Mouse (Mus musculus): ENCODE measurements around the gene A1bg.

A1bg gene

DNA sequence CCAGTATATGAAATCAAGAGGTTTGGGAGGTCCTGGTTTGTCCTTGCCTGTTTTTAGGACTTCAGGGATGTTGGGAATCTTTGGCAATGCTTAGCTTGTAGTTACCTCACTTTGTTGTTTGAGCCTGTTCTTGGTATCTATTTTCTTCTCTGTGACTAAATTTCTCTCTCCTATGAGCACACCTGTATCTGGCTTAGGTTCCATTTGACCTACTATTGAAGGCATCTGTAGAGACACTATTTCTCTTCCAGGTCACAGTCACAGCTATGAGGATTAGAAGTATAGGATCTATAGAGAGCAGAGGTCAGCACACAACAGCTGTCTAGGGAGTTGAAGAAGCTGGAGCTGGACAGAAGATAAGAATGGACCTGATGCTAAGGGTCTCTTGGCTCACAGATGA is at the start of gene A1bg:
Gene A1bg, minus strand, starts transcription at position 101 of the 400 bp plus-strand sequence.
- no peak for DNase-seq (ENCODE audit: low read depth, low spot score)

DNA sequence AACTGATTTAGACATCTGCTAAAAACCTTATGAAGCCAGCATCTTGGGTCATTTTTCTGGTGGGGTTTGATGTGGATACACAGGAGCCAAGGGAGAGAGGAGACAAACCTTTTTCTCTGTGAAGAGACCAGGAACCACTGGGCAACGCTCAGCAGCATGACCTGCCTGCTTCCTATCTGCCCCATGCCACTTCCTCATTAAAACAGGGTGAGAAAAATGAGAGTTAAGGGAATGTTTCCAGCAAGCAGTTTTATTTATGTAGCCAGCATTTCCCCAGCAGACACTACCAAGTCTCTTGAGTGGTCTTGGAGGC is 45.7 kb upstream of the A1bg start:
- no peak for DNase-seq (ENCODE audit: low read depth, low spot score)

DNA sequence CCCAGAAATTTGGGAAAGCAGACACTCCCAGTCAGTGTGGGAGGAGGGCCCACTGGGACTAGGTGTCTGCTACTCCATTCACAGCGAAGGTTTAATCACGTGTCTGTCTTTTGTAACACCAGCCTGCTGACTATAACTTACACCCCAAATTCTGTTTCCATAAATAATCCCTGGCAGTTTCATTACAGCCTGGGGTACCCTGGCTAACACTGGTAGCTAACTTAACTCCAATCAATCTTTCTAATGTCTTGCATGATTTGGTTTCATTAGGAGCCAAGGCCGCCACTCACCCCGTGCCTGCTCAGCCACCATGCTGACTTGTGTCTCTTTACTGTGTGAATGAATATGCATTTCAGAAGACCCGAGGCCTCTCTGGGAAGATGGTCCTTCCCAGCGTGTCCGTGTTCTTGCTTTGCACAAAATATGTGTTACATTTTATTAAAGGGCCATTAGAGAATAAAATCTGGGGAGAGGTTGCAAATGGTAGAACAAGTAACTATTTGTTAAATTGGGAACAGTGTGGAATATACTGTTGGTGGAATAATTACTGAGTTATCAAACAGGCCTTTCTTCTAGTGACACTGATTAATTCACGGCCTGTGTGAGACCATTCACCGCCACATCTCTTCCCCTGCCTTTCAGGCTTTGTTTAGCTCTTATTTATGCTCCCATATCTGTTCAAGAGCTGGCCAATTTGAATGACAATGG is 45.2 kb upstream of the A1bg start:
- DNase-seq (ENCODE audit: low read depth, low spot score), result peak; percentile 34

DNA sequence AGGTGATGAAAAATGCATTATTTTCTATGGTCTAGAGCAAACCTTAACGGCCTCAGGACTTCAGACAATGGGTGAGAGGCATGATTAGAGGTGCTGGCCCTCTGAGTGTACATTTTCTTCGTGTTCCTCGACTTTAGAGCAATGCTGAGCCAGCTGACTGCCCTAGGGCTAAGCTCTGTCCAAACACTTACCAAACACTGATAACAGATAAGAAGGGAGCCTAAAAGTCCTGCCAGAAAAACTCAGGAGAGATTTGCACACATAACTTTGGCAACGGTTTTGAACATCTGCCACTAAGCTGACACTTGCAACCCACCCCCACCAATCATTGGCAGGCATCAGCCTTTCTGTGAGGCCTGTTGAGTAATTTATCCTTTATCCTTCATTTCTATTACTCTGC is 2.9 kb upstream of the A1bg start:
- DNase-seq (ENCODE audit: low read depth, low spot score), result no peak

DNA sequence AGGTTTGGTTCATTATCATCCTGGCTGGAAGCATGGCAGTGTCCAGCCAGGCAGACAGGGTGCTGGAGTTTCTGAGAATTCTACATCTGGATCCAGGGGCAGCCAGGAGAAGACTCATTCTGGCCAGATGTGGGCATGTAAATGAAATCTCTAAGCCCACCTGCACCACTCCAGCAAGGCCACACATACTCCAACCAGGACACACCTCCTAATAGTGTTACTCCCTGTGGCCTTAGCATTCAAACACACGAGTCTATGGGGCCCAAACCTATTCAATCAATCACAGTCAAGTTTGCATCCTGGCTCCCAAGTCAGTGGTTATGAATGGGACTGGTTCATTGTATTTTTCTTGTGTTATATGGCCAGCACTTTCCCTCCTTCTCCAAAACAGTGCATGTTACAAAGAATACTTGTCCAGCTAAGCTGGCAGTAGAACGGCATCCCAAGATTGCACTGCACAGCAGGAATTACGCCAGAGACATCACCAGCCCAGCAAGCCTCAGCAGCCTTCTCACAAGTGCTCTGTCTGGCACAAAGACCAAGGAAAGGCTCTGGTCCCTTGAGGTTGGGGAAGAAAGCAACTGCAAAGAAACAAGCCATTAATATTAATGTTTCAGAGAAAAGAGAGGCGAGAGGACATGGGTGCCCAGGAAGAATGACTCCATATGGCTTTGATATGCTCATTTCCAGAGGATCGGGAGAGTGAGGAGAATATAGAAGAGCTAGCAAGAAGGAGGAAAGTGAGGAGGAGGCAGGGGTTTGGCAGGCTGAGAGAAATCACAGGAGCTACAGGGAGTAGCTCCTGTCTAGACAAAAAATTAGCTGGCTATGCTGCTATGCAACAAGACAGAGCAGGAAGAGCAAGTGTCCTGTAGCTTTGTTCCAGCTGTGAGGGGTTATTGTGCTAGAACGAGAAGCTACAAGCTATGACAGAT is 18.8 kb downstream of the A1bg start:
- DNase-seq (ENCODE audit: low read depth, low spot score), result no peak

DNA sequence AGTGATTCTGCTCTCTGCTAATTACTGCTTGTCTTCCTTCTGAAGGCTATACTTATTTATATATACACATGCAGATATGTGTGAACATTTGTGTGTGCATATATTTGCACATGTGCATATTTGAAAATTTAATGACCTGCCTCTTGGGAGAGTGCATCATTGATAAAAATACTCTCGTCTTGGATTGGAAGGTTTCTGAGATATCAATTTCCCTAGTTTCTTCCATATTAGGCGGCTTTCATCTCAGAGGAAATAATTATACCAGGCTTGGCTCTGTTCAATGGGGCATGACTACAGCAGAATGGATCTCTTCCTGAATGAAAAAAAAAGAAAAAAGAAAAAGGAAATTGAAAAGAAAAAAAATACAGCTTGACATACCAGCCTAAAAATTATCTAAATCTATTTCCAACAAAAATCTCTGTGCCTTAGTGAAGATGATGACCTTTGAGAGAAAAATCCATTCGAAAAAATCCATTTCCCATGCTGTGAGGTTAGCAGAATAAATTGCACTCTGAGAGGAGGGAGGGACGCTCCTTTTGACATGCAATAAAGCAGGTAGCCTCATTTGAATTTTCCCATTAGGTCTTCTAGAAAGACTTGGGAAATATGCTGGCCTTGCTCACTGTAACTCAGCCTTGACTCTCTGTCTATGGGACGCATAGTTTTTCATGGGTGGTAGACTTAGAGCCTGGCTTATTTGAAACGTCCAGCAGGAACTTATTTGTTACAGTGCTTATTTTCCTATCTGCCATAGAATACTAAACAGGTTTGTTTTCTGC is 24.4 kb downstream of the A1bg start:
- no peak for DNase-seq (ENCODE audit: low read depth, low spot score)

DNA sequence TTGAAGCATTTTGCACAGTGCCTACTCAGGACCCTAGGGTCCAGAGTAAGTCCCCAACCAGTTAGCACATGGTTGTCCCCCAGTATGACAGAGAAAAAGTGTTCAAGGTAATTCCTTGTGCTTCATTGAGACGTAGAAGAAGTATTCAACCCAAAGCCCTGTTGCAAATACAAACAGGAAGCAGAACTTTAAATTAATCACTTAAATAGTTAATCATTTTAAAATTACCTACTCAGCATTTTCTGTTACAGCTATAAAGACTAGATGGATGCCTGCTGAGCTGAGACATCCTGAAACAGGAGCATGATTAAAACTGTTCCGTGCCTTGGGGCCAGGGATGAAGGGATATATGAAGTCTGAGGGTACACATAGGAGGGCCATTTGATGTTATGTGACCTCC is 26.8 kb downstream of the A1bg start:
- no peak for DNase-seq (ENCODE audit: low read depth, low spot score)

DNA sequence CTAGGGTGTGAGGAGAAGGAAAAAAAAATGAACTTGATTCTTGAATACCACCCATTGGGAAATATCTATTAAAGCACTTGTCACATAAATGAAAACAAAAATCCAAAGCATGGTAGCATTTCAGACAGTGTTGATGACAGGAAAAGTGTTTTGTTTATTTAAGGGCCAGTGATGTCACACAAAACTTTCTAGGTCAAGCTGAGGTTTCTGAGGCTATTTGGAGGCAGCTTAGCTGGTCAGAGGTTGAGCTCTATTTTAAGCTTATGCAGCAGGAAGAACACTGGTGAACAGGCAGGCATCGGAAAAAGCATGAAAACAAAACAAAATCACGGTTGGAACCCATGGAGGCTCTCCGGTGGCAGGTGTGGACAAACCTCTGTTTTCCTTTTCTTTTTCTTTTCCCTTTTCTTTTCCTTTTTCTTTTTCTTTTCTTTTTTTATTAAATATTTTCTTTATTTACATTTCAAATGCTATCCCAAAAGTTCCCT is 29.8 kb downstream of the A1bg start:
- DNase-seq (ENCODE audit: low read depth, low spot score), result no peak

DNA sequence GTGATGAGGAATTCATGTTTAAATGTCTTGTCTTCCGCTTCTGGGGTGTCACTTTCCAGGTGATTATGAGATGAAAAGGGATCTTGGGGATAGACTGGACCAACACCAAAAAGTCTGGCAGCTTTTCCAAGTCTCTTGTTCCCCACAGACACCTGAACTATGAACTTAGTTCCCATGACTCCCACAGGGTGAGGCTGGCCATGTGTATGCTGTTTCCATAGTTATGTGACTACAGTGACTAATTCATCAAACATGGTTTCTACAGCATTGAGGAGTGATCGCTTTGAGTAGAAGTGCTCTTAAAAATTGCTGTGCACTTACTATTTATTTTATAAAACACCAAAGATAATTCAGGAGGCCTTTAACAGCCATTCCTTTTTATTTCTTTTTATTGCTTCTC is 34.1 kb downstream of the A1bg start:
- no peak for DNase-seq (ENCODE audit: low read depth, low spot score)

DNA sequence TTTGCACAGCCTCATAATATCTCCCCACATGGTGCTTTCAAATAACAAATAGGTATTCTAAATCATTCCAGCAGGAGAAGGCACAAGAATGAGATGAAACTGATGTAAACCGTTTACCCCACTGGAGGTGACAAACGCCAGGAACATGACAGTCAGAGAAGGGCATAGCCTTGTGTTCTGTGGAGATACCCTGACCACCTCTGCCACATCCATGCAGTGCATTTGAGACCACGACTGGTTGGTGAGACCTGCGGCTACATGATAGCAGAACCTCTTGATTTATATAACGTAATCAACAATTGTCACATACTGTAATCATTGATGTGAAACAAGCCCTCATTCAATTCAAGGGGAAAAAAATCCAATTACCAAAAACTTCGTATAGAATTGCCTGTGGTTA is 47.1 kb downstream of the A1bg start:
- DNase-seq (ENCODE audit: low read depth, low spot score), result no peak

DNA sequence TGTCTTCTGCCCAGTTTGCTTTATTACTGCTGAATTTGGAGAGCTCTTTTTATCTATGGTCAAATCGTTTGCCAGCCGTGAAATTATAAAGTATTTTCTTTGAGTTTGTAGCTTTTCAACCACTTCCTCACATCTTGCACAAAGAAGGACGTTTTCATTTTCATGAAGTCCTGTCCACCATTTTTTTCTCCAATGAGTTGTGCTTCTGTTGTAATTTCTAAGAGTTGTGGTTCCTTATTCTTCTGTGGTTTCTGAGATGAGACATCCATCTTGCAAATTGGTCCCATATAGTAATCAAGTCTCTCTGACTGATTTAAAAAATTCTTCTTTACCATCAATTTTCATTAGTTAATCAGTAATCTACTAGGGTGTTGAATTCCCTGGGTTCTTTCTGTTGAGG is 60.4 kb downstream of the A1bg start:
- no peak for DNase-seq (ENCODE audit: low read depth, low spot score)

DNA sequence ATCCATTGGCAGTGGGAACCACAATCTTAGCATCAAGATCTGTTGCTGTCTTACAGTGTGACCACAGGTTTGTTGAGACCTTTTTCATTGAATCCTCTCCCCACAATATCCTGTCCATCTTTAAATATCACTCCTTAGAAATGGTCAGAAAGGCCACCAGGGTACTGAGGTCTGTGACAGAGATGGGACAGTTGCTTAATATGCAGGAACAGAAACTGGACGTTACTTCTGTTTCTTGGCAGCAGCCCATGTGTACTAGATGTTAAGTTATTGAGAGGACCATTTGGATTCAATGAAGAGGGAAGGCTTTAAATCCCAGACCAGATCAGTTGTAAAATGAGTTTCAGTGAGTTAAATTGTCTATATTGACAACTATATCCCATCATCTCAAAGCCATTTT is 67.7 kb downstream of the A1bg start:
- no peak for DNase-seq (ENCODE audit: low read depth, low spot score)

DNA sequence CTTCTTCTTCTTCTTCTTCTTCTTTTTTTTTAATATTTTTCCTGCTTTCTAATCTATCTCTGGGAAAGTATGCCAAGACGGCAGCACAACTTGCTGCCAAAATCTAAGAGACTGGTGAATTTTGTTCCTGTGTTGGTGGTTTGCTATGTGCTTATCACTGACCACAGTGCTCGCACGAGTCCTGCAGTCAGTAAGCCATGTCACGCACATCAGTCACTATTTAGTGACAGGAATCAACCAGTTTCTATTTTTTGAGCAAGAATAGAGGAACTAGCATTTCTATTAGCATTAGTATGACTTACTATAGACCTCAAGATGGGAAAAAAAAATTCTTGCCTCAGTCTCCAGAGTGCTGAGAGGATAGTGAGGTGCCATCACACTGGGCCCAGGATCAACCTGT is 68.7 kb downstream of the A1bg start:
- no peak for DNase-seq (ENCODE audit: low read depth, low spot score)

DNA sequence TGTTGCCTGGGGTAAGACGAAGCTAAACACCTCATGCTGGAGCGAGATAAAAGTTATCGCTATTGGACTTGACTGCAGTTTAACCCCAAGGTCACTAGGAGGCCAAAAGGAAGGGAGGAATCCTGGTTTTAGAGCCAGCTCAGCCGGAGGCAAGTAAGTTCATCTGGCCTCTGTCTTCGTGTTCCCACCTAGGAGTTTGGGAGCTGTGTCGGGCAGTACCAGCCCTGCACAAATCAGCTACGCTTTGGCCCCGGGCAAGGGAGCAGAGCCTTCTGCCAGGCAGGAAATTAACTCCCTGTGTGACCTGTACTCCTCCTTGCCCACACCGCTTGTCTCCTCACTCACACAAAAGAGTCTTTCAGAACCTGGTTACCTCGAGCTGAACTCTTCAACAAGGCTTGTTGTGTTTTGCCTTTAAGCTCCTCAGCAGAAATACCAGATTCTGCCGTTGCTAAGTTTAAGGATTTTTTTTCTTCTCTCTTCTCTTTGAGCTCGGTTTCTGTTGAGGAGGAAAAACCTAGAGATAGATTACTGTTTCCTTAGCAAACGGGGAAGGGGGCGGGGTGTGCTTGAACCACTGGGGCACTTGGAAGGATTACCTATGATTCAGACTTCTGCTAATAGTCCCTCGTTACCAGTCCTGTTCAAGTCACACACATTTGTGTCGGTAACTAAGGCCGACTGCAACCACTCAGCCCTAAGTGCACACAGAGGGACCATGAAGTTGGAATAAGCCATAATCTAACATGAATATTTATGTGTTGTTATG is 69.4 kb downstream of the A1bg start, which contains the start of gene Fam84b:
Gene Fam84b, minus strand, starts transcription at position 548 of the 769 bp plus-strand sequence.
- no peak for DNase-seq (ENCODE audit: low read depth, low spot score)

DNA sequence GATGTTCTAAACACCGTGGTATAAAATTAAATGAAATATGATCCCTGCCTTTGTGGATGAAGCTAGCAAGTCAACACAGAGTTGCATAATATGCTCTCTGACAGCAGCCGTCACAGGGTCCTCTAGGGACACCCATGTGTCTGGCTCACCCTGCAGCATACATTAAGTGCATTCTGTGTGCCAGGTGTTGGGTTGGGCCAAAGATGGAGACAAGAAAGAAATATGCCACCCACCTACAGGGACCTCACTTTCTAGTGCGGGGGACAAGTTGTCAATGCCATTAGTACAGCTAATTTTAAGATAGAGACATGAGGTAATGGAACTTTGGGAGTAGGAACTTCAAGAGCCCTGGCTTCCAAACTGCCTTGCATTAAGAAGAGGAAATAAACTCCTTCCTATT is 74.2 kb downstream of the A1bg start:
- DNase-seq (ENCODE audit: low read depth, low spot score), result no peak
